Mouse (Mus musculus) lung, postnatal 4 days (tissue): ENCODE measurements around the gene Snrpf.

Source experiments
- DNase-seq, 2 experiments: peaks; one replicate each; pipeline ENCODE4 v3.0.0; 2021

Snrpf gene

DNA sequence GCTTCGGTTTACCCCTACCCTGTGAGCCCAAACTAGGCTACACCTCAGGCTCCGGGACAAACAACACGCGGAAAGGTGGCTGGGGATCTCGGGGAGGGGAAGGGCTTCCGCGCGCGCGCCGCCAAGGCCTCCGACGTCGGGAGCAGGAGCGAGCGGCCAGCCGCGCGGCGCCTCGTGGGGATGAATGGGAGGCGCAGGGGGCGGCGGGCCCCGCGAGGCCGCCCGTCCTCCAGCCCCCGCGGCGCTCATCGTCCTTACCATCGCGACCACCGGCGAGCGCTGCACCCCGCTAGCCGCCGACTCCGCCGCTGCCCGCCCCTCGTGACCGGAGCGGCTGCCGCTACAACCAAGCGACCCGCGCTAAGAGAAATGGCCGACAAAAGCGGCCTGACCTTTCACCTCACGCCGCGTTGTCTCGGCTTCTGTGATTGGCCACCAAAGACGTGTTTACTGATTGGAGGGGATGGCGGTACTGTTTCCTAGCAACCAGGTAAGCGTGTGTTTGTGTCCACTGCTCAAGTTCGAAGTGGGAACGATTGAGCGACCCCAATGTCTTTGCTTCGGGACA is at the start of gene Snrpf:
Gene Snrpf (minus strand): TSS at position 426 of the 568 bp plus-strand sequence.
- DNase-seq, result peak; percentile 92 to 95

DNA sequence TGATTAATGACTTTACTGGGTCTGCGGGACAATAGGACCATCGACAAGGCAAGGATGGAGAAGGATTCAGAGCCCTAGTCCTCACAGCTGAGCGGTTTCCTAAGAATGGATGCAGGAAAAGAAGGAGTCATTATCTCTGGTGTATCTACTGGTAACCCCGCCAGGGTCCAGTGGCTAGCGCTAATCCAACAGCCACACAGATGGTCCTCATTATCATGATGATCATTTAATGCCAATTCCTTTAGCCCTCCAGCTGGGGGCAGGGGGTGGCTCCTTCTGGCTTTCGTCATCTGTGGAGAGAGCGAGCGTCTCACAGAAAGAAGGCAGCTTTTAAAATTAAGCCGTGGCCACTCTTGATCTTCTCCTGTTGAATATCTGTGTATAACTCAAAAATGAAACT is 46.4 kb upstream of the Snrpf start:
- DNase-seq, result no peak

DNA sequence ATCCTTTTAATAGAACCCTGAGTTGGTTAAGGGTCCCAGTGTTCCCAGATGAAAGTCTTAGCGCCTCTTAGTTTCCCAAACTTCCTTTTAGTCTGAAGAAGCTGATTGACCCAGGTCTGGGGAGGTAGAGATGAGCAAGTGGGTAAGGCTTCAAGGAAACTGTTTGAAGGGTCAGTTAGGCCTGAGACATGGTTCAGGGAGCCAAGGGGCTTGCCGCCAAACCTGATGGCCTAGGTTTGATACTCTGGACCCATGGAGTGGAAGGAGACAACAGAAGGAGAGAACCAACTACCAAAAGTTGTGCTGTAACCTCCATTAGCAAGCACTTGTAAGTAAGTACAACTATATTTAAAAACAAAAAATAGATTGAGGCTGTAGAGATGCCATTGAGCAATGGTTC is 44.5 kb upstream of the Snrpf start:
- no peak for DNase-seq

DNA sequence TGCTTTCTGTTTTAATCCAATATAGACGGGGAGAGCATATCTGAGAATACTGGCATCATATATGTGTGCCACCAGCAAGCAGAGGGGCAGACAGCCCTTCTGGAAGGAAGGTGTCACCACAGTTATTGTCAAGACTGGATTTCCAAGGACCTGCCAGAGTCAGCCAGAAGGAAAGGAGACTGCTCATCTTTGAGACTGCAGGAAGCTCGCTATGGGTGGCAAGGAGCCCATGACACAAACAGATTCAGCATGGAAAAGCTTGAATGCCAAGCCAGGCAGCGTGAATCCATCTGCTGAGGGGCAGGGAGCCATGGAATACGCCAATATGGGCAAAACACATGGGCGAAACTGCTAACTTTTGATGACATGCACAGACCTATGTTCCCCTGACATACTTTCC is 44.1 kb upstream of the Snrpf start:
- DNase-seq, result no peak

DNA sequence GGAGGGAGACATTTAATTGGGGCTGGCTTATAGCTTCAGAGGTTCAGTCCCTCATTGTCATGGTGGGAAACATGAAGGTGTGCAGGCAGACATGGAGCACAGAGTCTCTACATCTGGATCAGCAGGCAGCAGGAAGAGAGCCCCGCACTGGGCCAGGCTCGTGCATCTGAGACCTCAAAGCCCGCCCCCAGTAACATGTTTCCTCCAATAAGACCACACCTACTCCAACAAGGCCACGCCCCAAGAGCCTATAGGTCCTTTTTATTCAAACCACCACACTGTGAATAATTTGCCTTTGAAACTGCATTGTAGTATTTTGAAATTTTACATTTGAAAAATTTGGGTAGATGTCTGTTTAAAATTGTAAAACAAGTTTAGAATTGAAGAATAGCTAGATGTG is 42.6 kb upstream of the Snrpf start:
- no peak for DNase-seq

DNA sequence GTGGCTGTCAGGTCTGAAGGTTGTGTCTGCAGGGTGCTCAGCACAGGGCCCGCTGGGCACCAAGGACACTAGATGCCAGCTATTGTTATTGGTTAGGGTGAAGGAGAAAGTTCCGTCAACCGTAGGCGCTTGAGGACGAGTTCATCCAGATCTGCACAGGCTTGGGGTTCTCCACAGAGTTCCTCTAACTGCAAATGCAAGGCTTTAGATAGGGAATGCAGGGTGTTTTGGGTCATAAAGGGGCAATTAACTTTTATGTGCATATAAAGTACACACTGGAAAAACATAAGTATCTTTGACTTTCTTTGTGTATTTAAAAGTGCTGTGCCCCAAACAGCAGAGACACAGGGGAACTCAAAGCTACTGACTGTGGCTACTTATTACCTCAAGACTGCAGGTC is 40.8 kb upstream of the Snrpf start:
- no peak for DNase-seq

DNA sequence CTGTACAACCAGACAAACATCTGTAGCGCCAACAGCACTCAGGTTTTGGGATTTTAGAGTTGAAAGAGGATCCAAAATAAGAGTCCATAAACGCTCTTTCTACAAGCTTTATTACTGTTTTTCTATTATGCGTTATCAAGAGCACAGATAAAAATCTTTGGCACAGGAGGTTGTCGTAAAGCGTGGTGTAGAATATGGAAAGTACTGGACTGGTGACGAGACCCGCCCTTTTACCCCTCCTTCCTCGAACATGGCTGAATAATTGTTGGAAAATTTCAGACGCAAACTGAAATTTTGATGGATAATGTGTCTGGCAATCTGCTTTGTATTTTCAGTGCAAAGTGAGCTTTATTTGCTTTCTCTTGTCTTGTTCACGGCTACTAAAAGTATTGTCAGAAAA is 34.6 kb upstream of the Snrpf start:
- DNase-seq, result no peak

DNA sequence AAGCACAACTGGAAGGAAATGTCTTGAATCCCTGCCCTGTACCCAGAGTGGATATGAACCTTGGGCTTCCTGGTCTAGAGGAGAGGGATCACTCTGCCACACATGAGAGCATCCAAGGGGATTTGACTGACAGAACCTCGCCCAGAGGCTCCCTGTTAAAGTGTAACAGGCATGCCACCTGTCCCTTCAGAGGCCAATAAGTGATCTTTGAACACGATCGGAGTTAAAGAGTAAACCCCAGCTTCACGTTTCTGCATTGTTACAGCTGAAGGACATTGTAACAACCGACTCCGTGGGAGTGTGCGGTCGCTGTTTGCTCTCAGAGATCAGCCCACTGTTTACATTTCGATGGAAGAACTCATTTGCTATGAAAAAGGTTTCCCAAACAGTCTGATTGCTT is 34.2 kb upstream of the Snrpf start:
- no peak for DNase-seq

DNA sequence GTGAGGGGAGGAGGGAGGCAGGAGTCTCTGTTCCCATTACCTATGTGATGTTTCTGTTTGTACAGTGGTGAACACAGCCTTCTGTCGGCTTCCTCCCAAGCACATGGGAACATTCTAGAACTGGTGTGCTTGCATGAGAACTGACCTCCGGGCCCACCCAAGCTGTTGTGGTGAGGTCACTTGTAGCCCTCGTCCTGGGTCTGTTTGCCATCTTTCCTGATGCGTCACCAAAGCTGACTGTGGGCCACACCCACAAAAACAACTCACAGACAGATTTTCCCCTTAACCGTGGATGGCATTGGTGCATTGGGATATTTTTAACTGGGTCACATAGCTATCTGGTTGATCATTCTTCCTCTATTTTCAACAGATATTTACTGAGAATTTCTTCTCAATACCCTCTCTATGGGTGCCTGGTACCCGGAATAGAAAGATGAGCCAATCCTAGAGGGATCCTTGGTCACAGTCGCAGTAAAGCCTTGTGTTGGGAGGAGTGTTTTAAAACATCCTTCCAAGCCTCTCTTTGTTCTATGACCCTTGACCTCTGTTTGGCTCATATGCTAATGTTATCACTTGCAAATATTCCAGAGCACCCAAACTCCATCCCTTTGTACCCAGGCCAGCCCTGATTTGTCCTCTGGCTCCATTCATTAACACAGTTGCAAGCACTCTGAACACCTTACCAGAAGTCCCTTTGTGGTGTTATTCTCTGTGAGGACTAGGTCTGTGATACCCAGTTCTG is 31.1 kb upstream of the Snrpf start:
- no peak for DNase-seq

DNA sequence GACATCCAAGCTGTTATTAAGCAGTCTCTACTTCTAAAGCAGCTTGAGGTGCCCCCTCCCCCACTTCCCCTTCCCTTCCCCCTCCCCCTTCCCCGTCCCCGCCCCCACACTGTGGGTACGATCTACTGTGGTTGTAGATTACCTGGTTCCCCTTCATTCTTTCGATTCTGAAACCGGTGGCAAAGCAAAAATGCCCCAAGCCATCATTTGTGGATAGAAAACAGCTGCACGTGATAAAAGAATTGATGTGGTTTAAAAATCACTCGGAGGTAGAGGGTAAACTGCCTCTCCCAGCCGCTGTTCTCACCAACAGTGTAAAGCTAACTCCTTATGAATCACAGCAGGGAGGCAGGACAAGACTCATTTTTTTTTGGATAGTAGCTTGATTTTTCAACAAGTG is 25.3 kb upstream of the Snrpf start:
- no peak for DNase-seq

DNA sequence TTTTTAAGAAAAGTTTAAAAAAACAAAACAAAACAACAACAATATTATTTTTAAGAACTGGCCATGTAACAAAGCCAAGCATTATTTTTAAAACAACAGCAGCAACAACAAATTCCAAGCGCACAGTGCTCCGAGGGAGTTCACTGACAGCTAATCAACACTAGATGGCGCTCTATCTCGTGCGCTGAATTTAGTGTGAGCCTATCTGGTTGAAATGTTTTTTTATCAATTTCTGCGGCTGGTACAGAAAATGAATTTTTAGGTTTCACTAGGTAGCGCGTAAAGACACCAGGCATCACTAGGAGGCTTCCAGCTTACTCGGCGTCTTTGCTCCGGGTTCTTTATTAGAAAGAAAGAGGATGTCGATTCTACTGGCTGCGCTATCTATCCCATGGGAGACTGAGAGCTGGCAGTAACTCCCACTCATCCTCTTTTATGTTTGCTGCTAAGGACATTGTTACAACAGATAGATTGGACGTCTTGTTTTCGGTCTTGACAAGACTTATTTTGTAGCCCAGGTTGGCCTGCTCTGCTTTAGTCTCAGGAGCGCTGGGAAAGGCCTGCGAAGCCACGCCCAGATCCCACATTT is 22.0 kb upstream of the Snrpf start:
- DNase-seq, result peak in 1 of 2 experiments; percentile 32

DNA sequence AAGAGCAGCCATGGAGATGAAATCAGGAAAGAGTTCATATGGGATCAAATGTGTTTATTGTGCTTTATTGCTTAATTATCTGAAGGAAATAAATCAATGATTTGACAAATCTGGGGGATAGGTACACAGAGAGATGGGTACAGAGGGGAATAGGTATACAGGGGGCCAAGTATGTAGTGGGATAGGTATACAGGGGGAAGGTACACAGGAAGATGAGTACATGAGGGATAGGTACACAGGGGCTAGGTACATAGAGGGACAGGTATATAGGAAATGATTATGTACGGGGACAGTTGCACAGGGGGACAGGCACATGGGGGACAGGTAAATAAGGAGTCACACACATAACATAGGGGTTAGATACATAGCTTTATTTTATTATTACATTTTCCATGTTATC is 21.4 kb upstream of the Snrpf start:
- no peak for DNase-seq

DNA sequence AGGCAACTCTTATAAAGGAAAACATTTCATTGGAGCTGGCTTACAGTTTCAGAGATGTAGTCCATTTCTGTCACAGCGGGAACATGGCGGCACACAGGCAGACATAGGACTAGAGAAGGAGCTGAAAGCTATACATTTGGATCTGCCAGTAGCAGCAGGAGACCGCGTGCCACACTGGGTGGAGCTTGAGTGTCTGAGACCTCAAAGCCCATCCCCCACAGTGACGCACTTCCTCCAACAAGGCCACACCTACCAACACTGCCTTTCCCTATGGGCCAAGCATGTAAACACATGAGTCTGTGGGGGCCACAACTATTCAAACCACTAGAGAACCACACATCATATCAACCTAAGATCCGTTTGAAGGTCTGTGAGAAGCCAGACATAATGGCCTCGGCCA is 19.7 kb upstream of the Snrpf start:
- DNase-seq, result no peak

DNA sequence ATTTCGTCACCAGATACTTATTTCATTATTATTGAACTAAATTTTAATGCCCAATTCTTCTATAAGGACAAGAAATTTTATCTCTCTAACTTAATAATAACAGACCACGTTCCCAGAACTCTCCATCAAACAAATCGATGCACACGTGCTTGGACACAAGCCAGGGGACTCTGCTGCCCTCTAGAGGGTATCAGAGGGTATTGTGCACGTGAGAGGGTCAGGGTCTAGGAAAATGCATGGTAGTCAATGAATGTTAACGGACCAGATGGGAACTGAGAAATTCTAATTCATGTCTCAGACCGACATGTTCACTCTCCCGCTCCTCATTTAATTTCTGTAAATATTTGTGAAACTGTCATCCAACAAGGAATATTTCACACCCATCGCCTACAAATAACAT is 18.5 kb upstream of the Snrpf start:
- DNase-seq, result no peak

DNA sequence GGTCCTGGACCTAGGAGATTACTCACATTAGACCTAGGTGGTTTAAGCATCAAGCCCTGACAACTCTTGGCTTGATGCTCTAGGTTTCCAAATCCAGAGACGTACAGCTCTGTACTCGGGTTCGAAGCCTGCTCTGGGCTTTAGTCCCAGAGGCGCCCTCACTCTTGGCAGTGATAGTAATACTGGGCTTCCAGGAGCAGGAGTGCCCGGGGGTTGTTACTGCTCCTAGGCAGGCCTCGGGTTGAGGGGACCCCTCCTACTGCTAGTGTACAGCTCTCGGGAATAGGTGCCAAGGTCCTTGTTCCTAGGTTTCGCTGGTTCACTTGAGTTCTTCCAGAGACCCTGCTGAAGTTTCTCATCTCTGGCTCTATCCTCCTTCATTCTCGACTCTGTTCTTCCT is 16.8 kb upstream of the Snrpf start:
- DNase-seq, result no peak

DNA sequence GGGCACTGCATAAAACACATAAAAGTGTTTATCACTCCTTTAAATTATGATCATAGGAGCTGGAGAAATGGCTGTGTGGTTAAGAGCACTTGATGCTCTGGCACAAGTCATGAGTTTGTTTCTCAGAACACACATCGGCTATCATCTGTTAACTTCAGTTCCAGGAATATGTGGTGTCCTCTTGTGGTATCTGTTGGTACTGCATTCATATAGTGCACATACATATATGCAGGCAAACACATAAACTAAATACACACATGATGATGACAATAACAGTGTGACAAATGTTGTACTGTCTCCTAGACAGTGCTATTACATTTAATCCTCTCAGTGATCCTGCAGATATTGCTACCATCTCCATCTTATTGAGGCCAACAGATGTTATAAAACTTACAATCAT is 13.8 kb upstream of the Snrpf start:
- DNase-seq, result no peak

DNA sequence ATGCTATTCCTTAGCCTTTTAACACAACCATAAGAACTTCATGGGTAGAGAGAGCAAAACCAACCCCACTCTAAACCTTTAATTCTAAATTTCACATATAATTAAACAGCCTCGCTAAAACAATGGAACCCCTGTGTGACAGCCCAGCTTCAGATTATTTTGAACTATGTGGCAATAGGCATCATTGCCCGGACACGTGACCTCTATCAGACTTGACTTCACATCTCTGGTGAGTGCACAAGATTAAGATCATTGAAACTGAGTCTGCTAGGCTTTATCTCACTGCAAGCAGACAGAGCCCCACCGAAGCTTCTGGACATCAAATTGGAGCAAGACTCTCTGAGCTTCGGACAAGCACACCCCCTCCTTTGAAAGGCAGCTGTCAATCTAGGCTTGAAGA is 12.8 kb upstream of the Snrpf start:
- DNase-seq, result no peak

DNA sequence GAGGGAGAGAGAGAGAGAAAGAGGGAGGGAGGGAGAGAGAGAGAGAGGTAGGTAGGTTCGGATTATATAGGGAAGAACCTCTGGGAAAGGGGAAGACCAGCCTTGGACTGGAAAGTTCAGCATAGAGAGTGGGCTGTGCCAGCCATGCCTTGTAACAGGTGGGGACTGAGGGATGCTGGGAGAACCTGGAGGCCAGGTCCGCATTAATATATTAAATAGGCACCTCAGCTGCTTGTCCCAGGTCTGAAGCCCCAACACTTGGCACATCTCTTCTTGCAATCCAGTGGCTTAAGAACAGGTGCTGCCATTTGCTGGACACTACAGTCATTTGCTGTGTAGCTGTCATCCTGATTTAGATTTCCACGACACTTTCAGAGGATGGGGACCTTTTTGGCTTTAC is 7.1 kb upstream of the Snrpf start:
- no peak for DNase-seq

DNA sequence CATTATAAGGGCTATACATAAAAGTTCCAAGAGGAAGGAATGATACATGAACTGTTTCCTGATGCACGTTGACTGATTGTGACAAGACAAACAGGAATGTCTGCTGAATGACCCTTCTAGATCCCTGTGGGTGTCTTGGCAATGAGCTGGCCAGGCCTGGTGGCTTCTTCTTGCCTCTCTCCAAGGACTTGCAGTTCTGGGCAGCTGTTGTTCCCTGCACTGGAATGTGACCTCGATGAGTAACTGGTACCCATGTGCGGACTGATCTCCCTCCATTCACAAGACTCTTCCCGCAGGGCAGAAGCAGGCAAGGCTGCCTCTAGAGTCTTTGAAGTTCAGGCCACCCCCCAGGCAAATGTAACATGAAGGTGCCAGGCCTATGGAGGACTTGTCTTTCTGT is 6.3 kb upstream of the Snrpf start:
- no peak for DNase-seq

DNA sequence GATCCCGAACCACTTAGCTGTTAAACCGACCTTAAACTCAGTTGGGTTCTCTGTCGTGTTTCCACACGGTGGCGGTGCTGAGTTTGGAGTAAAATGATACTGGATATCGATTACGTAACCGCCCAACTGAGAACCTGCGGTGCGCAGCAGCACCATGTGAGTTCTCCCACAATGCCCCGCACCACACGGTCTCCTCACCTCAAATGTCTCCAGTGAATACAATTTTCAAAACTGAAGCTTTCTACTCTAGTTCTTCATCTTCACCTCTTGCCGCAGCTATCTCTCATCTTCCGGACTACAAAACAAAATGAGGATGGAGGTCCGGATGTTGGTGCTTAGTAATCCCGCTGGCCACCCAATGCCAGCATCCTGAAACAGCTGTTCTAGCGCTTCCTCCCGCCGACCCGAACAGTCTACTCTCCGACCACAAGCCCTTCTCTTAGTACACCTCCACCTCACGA is 4.5 kb upstream of the Snrpf start:
- DNase-seq, result peak; percentile 71 to 84

DNA sequence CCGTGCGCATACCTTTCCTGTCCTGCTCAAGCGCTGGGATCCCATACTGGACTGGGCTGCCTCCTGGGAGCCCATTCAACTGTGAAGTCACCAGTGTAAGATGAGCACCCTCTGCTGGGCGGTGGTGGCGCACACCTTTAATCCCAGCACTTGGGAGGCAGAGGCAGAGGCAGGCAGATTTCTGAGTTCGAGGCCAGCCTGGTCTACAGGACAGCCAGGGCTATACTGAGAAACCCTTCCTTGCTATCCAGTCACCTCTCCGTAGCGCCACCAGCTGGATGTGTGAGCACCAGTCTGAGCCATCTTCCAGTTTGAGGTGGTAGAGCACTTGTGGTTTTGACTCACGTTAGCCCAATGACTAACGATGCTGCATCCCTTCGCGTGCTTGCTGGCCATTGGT is 3.0 kb upstream of the Snrpf start:
- DNase-seq, result peak in 1 of 2 experiments; percentile 20

DNA sequence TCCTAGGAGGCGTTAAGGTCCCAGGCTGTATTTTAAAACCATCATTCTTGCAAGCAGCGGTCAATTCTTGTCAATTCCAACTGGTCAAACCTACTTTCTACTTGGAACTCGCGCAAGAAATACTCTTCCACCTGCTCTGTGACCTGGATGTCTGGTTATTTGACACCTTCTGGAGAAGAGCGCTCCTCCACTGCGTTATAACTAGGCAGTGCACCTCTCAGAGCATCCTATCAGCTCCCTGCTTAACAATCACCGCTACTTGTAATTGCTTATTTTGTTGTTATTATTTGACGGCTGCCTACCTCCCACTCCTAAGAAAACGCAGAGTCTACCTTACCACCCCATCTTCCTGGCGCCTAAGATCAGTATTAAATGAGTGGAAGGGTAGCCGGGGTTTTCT is 710 bp downstream of the Snrpf start:
- DNase-seq, result no peak

DNA sequence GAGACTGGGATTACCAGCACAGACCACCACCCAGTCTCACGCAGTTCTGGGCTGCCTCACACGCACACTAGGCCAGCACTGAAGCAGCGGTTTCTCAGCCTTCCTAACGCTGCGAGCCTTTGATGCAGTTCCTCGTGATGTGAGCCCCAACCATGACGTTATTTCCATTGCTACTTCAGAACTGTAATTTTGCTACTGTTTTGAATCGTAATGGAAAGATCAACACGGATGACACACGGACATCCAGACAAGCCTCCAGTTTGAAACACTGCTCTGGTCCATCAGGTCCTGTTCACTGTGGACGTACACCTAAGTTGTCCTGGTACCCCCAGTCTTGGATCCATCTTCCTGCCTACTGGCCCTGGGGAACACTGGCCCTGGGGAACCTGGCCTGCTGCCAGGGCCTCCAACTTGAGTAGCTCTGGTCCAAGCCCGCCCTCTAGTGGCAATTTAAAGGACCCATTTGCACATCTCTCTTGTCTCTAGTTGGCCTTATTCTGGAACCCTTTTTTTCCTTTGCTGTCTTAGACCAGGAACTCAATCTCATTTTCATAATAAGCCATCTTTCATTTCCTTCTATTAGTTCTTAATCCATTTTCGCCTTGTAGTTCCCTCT is 12.1 kb downstream of the Snrpf start:
- peak; percentile 72 to 82 for DNase-seq

DNA sequence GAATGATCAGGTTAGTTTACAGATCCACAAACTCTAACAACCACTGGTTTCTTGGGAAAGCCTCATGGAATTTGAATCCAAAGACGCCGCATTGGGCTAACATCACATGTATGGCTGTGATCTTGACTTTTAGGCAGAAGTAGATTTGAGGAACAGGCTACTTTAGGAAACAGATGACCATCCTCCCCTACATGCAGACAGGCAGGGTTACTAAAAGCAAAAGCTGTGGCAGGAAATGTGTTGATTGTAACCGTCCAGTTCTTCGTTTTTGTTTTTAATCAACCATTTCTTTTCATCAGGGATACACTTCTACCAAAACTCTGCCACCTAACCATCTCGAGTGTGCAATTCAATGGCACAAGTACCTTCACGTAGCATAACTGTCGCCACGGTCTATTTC is 13.5 kb downstream of the Snrpf start:
- no peak for DNase-seq
